Mouse (Mus musculus) neural tube, embryonic 10.5 days (tissue): ENCODE measurements at regions not wholly inside any gene's neighbourhood (a gene's known extent, or its start where the extent isn't known, plus 50 kb on each side); places are given as distances from the start of the nearest gene placed in this dataset.
A peak's percentile ranks its signal among the peaks of the same experiment; 100 is the strongest.

Experiments
- DNase-seq: peaks from one replicate; pipeline ENCODE4 v3.0.0-alpha.2; 2017; ENCODE audit warnings: low spot score; ENCODE audit errors: extremely low spot score

DNA sequence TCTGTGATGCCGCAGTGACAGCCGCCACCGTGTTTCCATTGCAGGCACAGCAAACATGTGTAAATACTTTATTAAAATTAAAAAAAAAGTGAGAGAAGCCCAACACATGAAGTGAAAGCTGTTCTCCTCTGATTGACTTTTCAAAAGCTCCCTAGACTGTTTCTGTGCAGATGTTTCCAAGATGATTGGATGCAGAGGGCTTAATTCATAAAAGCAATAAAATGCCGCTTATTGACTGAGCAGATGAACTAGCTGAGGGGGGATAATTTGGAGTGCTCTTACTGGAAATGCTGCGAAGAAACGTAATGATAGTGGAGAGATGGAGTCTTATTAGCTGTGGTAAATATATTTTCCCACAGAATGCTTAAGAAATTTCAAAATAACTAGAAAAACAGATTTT, 170.4 kb downstream of the Rnf144a start:
- no peak for DNase-seq

DNA sequence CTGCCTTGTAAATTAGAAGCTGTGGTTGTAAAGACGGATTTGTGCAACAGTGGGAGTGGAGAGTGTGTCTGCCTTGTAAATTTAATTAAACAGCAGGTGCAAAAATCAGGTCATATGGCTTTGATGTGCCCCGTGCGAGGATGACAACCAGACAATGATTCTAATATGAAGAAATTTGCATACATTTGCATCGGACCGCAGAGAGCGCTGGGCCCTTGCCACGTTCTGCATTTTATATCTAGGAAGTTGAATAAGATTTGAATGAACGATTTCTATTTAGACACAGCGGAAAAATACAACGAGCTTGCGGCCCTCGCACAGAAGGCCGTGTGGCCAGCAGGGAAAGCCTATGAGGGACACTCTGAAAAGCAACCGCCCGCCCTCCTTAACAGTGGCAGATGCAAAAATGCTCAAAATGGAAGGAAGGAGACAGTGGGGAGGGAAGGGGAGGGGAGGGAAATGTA, 187.5 kb downstream of the Rnf144a start:
- DNase-seq, result no peak

DNA sequence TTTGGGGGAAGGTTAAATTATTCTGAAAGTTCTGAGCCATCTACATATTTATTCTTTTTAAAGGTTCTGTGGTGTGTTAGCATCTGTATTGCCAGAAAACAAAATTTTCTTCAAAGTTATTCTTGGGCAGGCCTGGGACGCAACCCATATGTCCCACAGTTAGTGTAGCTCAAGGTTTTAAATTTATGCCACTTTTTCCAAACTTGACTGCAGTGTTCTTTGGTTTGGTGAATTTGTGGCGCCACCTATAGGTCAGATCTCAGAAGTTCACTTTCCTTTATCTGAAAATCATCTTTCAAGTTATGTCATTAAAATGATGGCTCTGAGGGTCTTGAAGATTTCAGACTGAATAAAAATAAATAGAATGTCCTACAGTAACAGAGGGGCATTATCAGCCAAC, 188.7 kb downstream of the Rnf144a start:
- no peak for DNase-seq

DNA sequence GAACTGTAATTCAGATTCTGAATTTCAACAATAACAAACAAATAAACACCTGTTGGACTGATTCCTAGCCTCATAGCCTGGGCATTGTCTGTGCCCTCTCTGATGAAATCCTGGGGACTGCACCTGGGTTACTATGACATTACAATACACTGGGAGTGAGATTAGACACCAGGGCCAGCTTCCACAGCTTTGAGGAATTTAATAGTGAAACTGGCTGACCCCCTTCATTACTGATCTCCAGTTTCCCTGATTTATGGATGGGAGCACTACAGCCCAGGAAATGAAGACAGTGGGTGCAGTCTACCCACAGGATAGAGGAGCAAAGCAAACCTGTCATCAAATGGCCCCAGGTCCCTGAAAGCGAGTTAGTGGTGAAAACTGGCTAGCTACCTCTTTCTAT, 202.6 kb downstream of the Rnf144a start:
- no peak for DNase-seq

DNA sequence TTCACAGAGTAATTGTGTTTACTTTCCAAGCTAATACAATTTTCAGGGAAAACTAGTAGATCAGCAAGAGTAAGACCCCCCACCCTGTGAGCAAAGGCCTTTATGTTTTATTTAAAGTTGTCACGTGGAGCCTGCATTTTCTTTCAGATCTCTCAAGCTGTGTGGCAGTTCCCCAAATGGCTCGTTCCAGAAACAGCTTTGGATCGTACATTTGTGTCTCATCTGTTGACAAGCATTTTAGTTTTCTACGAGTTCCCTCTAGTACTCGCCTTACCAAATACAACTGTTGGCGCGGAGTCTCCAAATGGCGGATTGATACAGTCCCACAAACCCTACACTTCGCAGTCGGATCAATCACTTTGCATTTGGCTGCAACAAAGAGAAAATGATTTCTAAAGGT, 203.6 kb downstream of the Rnf144a start:
- no peak for DNase-seq

DNA sequence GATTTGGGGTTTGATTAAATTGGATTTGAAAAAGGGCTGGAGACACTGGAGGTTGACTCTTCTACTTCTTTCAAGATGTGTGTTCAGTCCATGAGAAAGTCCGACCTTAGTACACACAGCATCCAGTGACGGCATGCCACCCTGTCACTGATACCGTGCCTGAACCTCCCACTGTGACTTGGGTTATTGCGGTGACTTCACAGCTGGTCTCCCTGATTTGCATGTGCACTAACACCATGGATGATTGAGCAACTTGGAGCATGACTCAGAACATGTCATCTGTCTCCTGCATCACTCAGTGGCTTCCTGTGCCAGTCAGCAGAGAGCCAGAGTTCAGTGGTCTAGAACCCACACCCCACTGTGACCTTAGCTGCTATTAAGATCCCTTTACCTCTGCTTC, 208.3 kb downstream of the Rnf144a start:
- DNase-seq, result no peak

DNA sequence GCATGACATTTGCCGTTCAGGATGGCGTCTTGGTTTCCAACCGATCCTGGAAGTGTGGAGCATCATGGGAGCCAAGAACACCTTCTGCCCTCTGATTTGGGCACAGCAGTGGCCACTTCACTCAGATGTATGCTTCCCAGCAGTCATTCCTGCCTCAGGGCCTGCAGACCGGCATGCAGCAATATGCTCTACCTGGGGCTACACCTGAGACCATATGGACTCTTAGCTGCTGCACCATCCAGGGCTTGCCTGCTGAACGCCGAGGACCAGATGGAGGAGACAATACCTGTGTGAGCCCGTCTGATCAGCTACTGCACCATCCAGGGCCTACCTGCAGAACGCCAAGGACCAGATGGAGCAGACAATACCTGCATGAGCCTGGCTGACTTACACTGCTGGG, 209.0 kb downstream of the Rnf144a start:
- no peak for DNase-seq

DNA sequence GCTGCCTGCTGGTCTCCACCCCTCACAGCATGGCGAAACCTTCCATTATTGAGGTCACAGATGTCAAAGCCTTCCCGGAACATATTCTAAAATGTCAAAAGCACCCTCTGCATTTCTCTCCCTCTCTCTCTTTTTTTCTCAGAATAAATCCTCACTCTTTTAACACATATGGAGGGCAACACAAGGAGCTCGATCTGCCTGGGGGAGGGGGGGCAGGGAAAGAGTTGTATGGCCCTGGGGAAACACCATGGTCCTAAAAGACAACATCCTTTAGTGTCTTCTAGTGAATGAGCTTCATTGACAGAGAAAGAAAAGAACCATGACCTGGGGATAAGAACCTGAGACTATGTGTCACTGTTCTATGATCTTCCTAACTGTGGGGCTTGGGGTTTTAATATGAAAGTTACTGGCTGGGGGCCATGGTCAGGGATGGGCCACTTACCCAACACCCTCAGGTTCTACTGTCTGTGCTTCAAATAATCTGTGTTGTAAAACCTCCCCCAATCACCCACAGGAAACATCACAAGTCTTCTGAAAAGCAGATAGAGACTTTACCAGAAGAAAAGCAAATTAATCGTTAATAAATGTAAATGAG, 223.0 kb downstream of the Rnf144a start:
- DNase-seq, result no peak

DNA sequence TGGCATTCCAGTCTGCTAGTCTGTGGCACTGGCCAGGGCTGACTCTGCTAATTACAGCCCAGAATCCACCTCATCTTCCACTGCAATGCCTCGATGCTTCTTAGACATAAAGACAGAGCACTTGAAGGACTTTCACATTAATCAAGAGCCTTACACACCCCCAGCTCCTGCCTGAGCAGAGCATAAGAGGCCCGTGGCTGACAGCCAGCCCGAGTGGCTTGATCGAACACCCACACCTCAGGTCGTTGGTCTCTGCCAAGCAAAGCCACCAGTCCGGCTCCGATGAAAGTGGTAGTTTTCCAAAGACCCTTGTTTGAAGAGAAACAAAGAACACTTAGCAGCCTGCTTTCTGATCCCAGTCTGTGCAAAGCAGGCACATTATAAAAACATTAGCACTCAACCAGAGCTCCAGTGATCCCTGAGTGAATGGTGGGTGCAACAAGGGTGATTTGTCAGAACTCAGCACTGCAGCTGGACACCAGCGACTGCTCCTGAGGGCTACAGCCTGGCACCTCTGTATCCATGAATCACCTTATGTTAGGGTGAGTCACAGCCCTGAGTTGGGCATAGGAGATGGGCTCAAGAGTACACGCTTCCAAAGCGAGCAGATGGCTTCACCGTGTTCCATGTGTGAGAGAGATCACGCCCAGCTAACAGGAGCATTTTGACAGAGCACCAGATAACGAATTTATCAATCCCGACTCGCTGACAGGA, 223.6 kb downstream of the Rnf144a start:
- DNase-seq, result peak; percentile 32

DNA sequence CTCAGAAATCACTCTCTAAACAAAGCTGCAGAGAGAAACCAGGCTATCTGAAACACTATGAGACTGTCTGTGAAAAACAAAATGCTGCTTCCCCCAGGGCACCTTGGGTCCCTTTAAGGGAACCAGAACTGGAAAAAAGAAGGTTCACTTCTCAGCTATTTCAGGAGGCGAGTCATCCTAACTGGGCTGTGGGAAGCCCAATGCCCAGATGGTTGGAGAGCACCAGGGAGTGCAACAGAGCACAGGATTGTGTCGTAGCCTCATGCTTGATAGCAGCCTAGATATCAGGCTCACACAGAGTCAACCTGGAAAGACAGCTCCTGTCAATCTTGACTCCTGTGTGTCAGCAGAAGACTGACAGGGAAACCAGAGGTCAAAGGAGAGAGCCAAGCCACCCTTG, 226.1 kb downstream of the Rnf144a start:
- no peak for DNase-seq

DNA sequence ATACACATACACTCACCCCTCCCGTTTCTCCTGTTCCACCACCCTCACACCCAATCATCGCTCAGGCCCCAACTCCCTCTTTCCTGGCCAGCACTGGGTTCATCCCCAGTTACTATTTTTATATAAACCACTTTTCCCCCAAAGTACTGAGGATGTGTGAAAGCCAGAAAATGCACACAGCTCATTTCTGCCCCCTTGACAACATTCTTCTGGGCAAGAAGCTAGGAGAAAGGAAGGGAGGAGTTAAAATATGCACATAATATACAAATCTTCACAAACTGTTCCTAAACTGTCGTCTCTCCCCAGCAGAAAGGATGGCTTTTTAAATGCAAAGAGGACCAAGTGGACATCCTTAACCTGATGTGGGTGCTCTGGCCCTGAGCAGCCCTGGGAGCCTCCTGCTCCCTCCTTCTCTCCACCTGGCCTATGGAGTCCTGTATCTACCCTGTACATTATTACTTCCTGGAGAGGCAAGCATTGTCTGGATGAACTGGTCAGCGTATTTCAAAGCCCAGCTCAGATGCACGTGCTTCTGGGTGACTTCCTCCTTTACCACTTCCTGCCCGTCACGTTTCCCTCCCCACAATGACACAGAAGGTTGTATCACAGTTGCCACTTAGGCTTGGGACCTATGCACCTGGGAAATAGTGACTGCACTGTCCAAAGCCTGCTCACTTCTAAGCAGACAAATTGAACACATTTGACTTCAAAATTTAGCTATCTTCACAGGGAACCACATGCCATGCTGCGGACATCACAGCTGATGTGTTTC, 227.8 kb downstream of the Rnf144a start:
- DNase-seq, result no peak

DNA sequence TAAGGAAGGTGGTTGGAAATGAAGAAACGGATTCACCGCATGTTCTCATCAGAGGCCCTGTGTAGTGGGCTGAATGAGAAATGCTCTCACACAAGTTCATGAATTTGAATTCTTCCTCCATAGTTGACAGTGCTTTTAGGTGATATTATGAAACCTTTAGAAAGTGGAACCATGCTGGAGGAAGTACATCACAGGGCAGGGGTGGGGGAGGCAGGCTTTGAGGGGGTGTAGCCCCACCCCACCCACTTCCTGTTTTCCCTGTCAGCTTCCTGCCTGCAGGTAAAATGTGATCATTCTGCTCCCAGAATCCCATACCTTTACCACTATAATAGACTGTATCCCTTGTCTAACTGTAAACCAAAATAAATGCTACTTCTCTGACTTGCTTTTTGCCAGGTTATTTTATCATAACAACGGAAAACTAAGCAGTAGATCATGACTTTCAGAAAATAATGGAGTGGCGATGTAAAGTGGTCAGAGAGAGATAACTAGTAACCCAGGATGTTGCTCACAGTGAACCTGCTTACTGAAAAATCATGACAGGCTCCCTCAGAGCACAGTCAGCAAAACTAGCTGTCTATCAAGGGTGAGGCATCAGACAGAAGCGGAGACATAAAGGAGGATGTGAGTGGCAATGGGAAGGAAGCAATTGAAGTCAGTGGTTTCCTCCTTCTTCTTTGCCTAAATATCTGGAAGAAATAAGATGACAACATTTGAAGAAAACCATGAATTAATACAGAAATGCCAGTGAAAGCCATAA, 230.2 kb downstream of the Rnf144a start:
- DNase-seq, result no peak

DNA sequence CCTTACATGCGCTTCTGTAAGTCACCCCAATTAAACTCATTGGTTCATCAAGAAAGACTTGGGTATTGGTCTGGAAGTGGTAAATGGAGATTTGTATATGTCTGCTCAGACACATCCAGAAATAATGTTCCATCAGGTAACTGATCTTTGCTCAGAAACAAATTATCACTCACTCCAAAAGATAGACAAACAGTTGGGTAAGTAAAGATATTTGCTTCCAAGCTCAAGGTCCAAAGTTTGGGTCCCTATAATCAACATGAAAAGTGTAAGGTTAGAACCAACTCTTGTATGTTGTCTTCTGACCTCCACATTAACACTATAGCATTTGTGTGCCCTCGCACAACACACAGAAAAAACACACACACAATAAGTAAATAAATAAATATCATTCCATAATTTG, 232.0 kb downstream of the Rnf144a start:
- DNase-seq, result no peak

DNA sequence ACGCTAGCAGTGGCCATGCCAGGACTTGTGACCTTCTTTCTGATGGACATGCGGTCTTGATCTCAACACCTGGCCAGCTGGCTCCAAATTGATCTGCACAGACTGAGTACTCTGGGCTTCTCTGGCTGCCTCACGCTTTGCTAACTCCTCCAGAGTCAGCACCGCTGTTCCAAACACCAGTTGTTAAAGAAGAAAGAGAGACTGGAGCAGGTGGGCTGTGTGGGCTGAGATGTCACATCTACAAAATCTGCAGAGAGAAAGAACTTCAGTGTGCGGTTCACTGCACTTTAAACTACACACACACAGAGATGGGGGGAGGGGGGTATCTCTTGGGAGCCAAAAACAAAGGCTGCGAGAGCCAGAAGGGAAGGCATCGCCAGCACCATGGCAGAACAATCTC, 234.2 kb downstream of the Rnf144a start:
- DNase-seq, result no peak

DNA sequence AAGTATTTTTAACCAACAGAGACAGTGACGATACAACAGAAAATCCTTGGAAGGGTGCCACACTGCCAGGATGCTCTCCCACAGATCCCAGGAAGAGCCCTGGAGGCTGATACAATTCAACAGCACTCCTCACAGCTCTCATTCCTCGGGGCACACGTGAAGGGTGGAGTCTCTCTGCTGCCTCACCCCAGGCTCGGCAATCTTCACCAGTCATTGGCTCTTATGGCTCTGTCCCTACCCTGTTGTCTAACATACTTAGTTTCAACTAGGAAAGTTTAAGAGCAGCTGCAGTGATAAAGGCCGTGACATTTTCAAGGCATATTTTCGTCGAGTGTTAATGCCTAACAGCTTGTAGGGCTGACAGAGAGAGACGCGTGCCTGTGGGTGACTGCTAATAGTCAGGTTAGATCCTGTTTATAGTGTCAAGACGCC, 238.8 kb downstream of the Rnf144a start:
- DNase-seq, result no peak

DNA sequence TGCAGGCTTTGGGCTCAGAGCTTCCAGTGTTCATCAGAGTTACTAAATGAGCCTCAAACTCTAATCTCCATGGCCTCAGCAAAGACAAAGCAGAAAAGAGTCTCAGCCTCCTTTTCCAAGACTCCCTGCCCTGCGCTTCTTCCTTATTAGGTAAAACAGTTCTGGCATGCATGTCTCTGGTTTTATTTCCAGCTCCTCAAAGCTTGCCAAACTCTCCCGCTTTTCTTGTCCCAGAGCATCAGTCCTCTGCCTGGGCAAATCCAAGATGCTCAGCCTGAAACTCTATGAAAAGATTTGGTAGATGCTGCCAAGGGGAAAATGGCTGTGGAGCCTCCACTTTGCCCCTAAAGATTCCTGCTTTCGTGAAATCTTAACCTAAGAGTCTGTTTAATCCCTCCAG, 251.6 kb downstream of the Rnf144a start:
- no peak for DNase-seq

DNA sequence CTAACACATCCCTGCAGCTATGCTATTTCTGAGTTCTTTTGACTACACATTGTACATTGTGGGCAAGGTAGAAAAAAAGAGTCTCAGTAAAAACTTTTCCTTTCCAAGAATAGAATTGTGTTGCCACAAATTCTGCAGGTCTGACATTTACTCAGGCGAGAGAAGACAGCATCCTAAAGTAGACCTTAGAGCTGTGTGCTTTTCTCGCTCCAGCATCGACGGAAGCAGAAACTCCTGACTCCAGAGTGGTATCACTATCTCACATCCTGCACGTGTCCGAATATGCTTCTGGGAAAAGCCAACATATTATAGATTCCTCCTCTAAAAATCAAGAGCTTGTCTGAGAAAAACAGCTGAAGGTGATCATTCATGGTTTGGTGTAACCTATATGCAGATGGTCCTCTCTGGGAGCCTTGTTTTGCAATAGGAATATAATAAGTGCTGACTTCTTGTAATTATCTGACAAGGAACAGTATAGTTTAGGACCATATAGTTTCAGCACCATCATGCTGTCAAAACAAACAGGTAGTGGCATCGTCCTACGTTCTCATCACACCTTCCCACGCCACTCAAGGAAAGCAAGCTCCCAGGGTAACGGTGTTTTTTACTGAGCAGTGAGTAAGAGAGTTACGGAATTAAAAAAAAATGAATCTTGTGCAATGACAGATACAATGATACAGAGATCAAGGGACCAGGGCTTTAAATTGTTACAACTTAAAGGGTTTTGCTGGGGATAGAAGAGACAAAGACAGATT, 254.0 kb downstream of the Rnf144a start:
- no peak for DNase-seq

DNA sequence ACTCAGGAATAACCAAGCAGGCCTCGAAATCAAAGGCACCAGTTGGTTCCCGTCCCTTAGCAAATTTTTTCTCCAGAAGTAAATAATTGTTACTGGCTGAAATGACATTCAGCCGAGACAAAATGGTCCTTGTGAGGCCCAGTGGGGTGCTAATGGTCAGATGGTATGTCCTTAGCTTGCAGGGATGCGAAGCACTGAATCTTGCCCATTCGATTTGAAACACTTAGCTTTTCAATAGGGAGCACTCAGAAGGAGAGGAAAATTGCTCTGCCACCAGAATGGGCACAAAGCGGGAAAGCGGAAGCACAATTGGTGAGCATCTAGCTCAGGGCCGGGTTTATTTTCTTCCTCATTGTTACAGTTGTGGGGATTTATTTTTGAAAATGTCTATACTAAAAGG, 262.1 kb downstream of the Rnf144a start:
- DNase-seq, result no peak

DNA sequence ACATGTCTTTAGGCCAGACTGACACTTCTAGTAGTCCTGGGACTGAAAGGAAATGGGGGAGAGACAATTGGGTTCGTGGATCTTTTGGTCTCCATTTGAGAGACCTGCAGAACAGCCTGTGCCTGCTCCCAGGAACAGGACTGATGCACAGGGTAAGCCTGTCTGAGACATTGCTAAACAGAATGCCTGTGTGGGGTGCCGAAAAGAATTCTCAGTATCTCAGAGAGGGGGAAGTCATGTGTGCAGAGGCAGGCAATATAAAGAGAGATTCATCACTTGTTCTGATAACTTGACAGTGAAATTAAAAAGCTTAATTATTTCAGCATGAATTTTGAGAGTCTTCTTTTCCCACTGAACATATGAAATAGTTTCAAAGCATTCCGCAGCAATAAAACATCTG, 268.7 kb downstream of the Rnf144a start:
- no peak for DNase-seq

DNA sequence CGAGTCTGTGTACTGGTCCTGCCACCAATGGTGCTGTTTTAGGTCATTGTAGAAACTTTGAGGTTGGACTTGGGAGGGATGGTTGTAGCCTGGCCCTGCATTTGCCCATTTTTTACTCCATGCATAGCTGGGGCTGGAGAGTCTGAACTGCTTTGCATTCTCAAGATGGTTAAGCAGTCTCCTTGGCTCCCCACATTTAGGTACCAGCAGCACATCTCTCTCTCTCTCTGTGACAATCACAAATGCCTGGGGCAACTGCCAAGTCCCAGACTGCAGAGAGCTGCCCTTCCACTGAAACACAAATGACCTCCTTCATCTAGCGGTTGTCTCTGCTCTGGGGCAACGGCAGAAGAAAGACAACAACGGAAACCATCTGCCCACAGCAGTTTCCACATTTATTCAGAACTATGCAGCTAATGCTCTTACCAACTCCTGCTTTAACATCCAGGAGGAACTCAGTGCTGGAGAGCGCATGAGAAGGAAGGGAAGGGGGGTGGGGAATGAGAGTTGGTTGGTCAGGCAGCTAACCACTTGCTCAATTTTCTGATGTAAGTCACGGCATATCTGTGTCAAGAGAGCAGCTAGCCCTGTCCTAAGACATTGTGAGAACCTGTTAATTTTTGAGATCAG, 269.9 kb downstream of the Rnf144a start:
- DNase-seq, result no peak

DNA sequence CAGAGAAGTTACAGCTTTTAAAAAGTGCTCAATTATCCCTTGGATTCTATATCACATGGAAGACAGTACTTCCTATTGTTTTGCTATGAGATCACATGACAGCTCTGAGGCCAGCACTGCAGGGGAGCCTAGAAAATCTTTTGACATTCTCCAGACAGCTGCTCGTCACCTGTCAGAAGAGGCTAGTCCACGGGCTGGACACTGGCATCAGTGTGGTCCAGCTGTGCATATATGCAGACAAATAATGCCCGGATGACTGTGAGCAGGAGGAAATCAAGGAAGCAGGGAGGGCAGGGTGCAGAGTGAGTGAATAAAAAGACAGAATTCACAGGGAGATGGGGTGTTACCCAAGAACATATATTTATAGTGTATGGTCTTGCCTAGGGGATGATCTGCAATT, 270.4 kb downstream of the Rnf144a start:
- DNase-seq, result no peak
